Mouse (Mus musculus) hindbrain, embryonic 10.5 days (tissue): ENCODE data around the gene Kcnma1. TPM values are rescaled to one million over a fixed set of nuclear protein-coding genes. Genes with fewer than 3 reads are reported as not detected.

Source experiments
- DNase-seq: peaks from one replicate; pipeline ENCODE4 v3.0.0-alpha.2; 2017; ENCODE audit warnings: low spot score
- H3K27ac ChIP-seq: fragments of 300-500 bp; sonication (generic); 2 replicates; pipeline ENCODE4 v1.5.1; 2016; ENCODE audit warnings: mild to moderate bottlenecking, moderate library complexity
- H3K27me3 ChIP-seq: fragments of 300-500 bp; sonication (generic); 2 replicates; pipeline ENCODE4 v1.6.1; 2016; ENCODE audit warnings: mild to moderate bottlenecking; ENCODE audit not compliant: poor library complexity, insufficient read depth, severe bottlenecking
- H3K36me3 ChIP-seq: fragments of 300-500 bp; sonication (generic); 2 replicates; pipeline ENCODE4 v1.6.1; 2016; ENCODE audit warnings: mild to moderate bottlenecking, moderate library complexity
- H3K4me1 ChIP-seq: fragments of 300-500 bp; sonication (generic); replicated peaks from 2 replicates; pipeline ENCODE4 v1.6.1; 2016; ENCODE audit warnings: mild to moderate bottlenecking
- H3K4me3 ChIP-seq: fragments of 300-500 bp; sonication (generic); 2 replicates; pipeline ENCODE4 v1.5.1; 2016; ENCODE audit warnings: mild to moderate bottlenecking, moderate library complexity
- H3K9me3 ChIP-seq: fragments of 300-500 bp; sonication (generic); 2 replicates; pipeline ENCODE4 v1.6.1; 2016; ENCODE audit warnings: mild to moderate bottlenecking, moderate library complexity
- WGBS: fragments of 180-500 bp; shearing (Covaris S2); methylation state at CpG from one replicate; pipeline ENCODE4 v1.1.7; 2016; 5-methylcytosine and 5-hydroxymethylcytosine counted together
- polyA plus RNA-seq: library from polyadenylated mRNA; unstranded; fragments of >200 nt; fragmentation: Nextera tagmentation; extraction: Ambion mirVana; gene quantifications from 2 replicates; pipeline ENCODE4 v1.2.1, GENCODE M21; 2016

Kcnma1 gene
- polyA plus RNA-seq, 1 experiment from 2014 or later = 1.1 TPM

GRCm38 (mm10) chr14:23542131-23542530, 472.2 kb downstream of the Kcnma1 start:
- Histone ChIP-seq H3K4me3 (no peak overlapping the region), H3K27ac (no peak overlapping the region), H3K9me3 (peaks cover 8% of the 10 kb centered on the region; the same call in 1 of the 2 replicates), H3K27me3 (no peaks in the 10 kb centered on the region), H3K4me1 (no peaks in the 10 kb centered on the region), H3K36me3 (no peaks in the 10 kb centered on the region)
- no peak for DNase-seq
- 89% methylated on average over 6 of the region's 6 CpGs for WGBS

GRCm38 (mm10) chr14:23539621-23540020, 474.7 kb downstream of the Kcnma1 start:
- Histone ChIP-seq H3K27ac (no peak overlapping the region), H3K9me3 (peaks cover 8% of the 10 kb centered on the region; the same call in 1 of the 2 replicates), H3K36me3 (no peaks in the 10 kb centered on the region), H3K27me3 (no peaks in the 10 kb centered on the region), H3K4me1 (no peaks in the 10 kb centered on the region), H3K4me3 (no peak overlapping the region)
- DNase-seq = no peak
- 83% methylated on average over 3 of the region's 3 CpGs for WGBS

GRCm38 (mm10) chr14:23533346-23533745, 480.9 kb downstream of the Kcnma1 start:
- Histone ChIP-seq H3K27ac (no peak overlapping the region), H3K4me3 (no peak overlapping the region), H3K9me3 (peaks cover 4% of the 10 kb centered on the region; the same call in 1 of the 2 replicates), H3K4me1 (no peaks in the 10 kb centered on the region), H3K36me3 (no peaks in the 10 kb centered on the region), H3K27me3 (no peaks in the 10 kb centered on the region)
- WGBS = 91% methylated on average over 3 of the region's 3 CpGs
- DNase-seq = no peak

- Histone ChIP-seq H3K27me3 (no peaks in the 10 kb centered on the region), H3K36me3 (no peaks in the 10 kb centered on the region), H3K9me3 (peaks cover 4% of the 10 kb centered on the region; the same call in 1 of the 2 replicates), H3K4me3 (no peak overlapping the region), H3K27ac (no peak overlapping the region), H3K4me1 (no peaks in the 10 kb centered on the region)
- DNase-seq = no peak
- 81% methylated on average over 8 of the region's 8 CpGs for WGBS
Observed at GRCm38 (mm10) chr14:23531735-23532525, 482.4 kb downstream of the Kcnma1 start.

GRCm38 (mm10) chr14:23529720-23530119, 484.6 kb downstream of the Kcnma1 start:
- Histone ChIP-seq H3K27ac (no peak overlapping the region), H3K36me3 (no peaks in the 10 kb centered on the region), H3K4me1 (no peaks in the 10 kb centered on the region), H3K9me3 (peaks cover 4% of the 10 kb centered on the region; the same call in 1 of the 2 replicates), H3K4me3 (no peak overlapping the region), H3K27me3 (no peaks in the 10 kb centered on the region)
- DNase-seq = peak; percentile 55
- WGBS = 13% methylated on average over 4 of the region's 4 CpGs

GRCm38 (mm10) chr14:23529229-23529628, 485.1 kb downstream of the Kcnma1 start:
- no peak overlapping the region for H3K27ac ChIP-seq
- H3K27me3 ChIP-seq = no peaks in the 10 kb centered on the region
- no peaks in the 10 kb centered on the region for H3K4me1 ChIP-seq
- DNase-seq = no peak
- no peaks in the 10 kb centered on the region for H3K36me3 ChIP-seq
- peaks cover 4% of the 10 kb centered on the region; the same call in 1 of the 2 replicates for H3K9me3 ChIP-seq
- WGBS = 47% methylated on average over 1 of the region's 1 CpGs
- H3K4me3 ChIP-seq = no peak overlapping the region

- H3K27me3 ChIP-seq = no peaks in the 10 kb centered on the region
- WGBS = 87% methylated on average over 1 of the region's 1 CpGs
- DNase-seq = no peak
Observed at GRCm38 (mm10) chr14:23525910-23526309, 488.4 kb downstream of the Kcnma1 start.

GRCm38 (mm10) chr14:23523825-23524491, 490.3 kb downstream of the Kcnma1 start:
- Histone ChIP-seq H3K27ac (no peak overlapping the region), H3K36me3 (no peaks in the 10 kb centered on the region), H3K9me3 (no peaks in the 10 kb centered on the region), H3K27me3 (no peaks in the 10 kb centered on the region), H3K4me3 (no peak overlapping the region), H3K4me1 (no peaks in the 10 kb centered on the region)
- DNase-seq = no peak
- 75% methylated on average over 6 of the region's 6 CpGs for WGBS

More at GRCm38 (mm10) chr14:23525910-23526309, 488.4 kb downstream of the Kcnma1 start:
- Histone ChIP-seq H3K36me3 (no peaks in the 10 kb centered on the region), H3K27ac (no peak overlapping the region), H3K4me1 (no peaks in the 10 kb centered on the region), H3K4me3 (no peak overlapping the region), H3K9me3 (no peaks in the 10 kb centered on the region)

- no peaks in the 10 kb centered on the region for H3K36me3 ChIP-seq
- peak; percentile 11 for DNase-seq
- no peak overlapping the region for H3K27ac ChIP-seq
- H3K9me3 ChIP-seq = no peaks in the 10 kb centered on the region
- H3K27me3 ChIP-seq = no peaks in the 10 kb centered on the region
- H3K4me1 ChIP-seq = no peaks in the 10 kb centered on the region
- WGBS = 73% methylated on average over 4 of the region's 4 CpGs
- no peak overlapping the region for H3K4me3 ChIP-seq
Observed at GRCm38 (mm10) chr14:23522606-23523159, 491.6 kb downstream of the Kcnma1 start.

- no peak overlapping the region for H3K27ac ChIP-seq
- H3K9me3 ChIP-seq = no peaks in the 10 kb centered on the region
- 76% methylated on average over 10 of the region's 10 CpGs for WGBS
Observed at GRCm38 (mm10) chr14:23521080-23521684, 493.1 kb downstream of the Kcnma1 start.

GRCm38 (mm10) chr14:23517374-23517773, 496.9 kb downstream of the Kcnma1 start:
- Histone ChIP-seq H3K9me3 (no peaks in the 10 kb centered on the region), H3K4me3 (no peak overlapping the region), H3K4me1 (no peaks in the 10 kb centered on the region), H3K27ac (no peak overlapping the region), H3K27me3 (no peaks in the 10 kb centered on the region), H3K36me3 (no peaks in the 10 kb centered on the region)
- WGBS = 92% methylated on average over 2 of the region's 2 CpGs
- no peak for DNase-seq

More at GRCm38 (mm10) chr14:23521080-23521684, 493.1 kb downstream of the Kcnma1 start:
- DNase-seq = no peak
- Histone ChIP-seq H3K36me3 (no peaks in the 10 kb centered on the region), H3K27me3 (no peaks in the 10 kb centered on the region), H3K4me3 (no peak overlapping the region), H3K4me1 (no peaks in the 10 kb centered on the region)

- no peaks in the 10 kb centered on the region for H3K4me1 ChIP-seq
- 87% methylated on average over 5 of the region's 5 CpGs for WGBS
- no peaks in the 10 kb centered on the region for H3K36me3 ChIP-seq
- no peak overlapping the region for H3K4me3 ChIP-seq
- H3K27me3 ChIP-seq = no peaks in the 10 kb centered on the region
- DNase-seq = no peak
- H3K27ac ChIP-seq = no peak overlapping the region
- no peaks in the 10 kb centered on the region for H3K9me3 ChIP-seq
Observed at GRCm38 (mm10) chr14:23509792-23510191, 504.5 kb downstream of the Kcnma1 start.
